Mouse (Mus musculus) lung, postnatal 0 days (tissue): Measurements from ENCODE around the gene Gm21983.

Experiments
- CTCF ChIP-seq: IDR thresholded peaks from 2 replicates; pipeline ENCODE4 v1.5.1; 2016; ENCODE audit warnings: antibody characterized with exemption, mild to moderate bottlenecking
- EP300 ChIP-seq: IDR thresholded peaks from 2 replicates; pipeline ENCODE4 v1.6.1; 2016; ENCODE audit warnings: antibody characterized with exemption, mild to moderate bottlenecking, control low read depth

GRCm38 (mm10) chr7:27198355-27198754, 17.5 kb upstream of the Gm21983 start:
- TF ChIP-seq CTCF (no peak), EP300 (no peak)
